Mouse (Mus musculus): ENCODE results near the gene Zbtb40. TPM values are rescaled to one million over a fixed set of nuclear protein-coding genes. Genes with fewer than 3 reads are reported as not detected.

Zbtb40 gene
- polyA plus RNA-seq, 1 experiment from 2014 or later: 6.6 TPM

GRCm38 (mm10) chr4:136967511-136967910 lies 81.1 kb downstream of the Zbtb40 start:
- WGBS: 34% methylated on average over 9 of the region's 9 CpGs
- ATAC-seq (ENCODE audit: low FRiP score): no peak
- H3K36me3 ChIP-seq (replicated peaks): no peaks in the 10 kb centered on the region
- H3K4me3 ChIP-seq (replicated peaks): no peak overlapping the region
- H3K9me3 ChIP-seq: no peaks in the 10 kb centered on the region
- H3K27me3 ChIP-seq: peaks cover 66% of the 10 kb centered on the region
- 0 out of 2 replicates have a peak overlapping the region, but pooled peaks have one; percentile 2 for H3K27ac ChIP-seq
- H3K4me1 ChIP-seq: peaks cover 81% of the 10 kb centered on the region
- H3K9ac ChIP-seq: no peak overlapping the region
- no peak overlapping the region for H3K4me2 ChIP-seq

DNA sequence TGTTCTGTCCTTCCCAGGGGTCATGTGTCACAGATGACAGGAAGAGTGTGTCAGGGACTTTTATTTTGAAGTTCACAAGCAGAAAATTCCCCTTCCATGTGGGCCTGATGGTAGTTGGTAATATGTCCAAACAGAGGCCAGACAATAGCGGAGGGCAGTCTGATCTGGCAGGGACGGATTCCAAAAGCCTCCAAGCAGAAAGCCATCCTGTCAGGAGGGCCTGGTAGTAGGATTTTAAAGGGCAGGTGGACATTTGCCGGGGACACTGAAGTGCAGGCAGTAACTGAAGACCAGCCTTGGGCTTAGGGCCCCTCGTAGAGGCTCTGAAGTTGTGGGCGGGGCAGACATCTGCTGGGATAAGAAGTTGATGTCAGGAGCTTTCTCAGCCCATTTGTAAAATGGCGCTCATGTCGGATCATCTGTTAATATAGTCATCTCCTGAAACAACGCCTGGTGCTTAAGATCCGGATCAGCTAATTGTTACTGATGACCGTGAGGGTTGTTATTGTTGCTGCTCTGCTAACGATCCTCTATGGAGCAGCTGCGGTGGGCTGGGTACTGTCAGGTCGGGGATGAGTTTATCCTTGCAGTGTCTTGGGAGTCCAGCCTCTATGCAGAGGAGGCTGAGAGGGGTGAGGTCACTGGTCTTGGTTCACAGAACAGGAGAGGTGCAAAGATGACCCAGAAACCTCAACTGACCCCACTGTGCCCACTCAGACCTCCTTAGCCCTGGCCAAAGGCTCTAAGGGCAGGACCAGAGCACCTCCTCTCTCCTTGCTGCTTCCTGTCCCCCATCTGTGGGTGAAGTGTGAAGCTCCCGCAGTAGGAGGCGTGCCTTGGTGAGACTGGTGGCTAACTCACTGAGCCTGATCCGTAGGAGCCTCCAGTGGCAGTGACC lies 81.9 kb downstream of the Zbtb40 start:
- Histone ChIP-seq H3K27ac (0 out of 2 replicates have a peak overlapping the region, but pooled peaks have one; percentile 2), H3K9me3 (no peaks in the 10 kb centered on the region), H3K27me3 (peaks cover 64% of the 10 kb centered on the region), H3K4me2 (no peak overlapping the region), H3K4me1 (peaks cover 88% of the 10 kb centered on the region), H3K36me3 (replicated peaks) (no peaks in the 10 kb centered on the region), H3K4me3 (replicated peaks) (no peak overlapping the region), H3K9ac (no peak overlapping the region)
- no peak for ATAC-seq (ENCODE audit: low FRiP score)
- WGBS: 33% methylated on average over 16 of the region's 16 CpGs

- peaks cover 79% of the 10 kb centered on the region for H3K4me1 ChIP-seq
- 15% methylated on average over 15 of the region's 15 CpGs for WGBS
- no peak overlapping the region for H3K4me3 ChIP-seq (replicated peaks)
- no peak for ATAC-seq (ENCODE audit: low FRiP score)
- peaks cover 59% of the 10 kb centered on the region for H3K27me3 ChIP-seq
- no peaks in the 10 kb centered on the region for H3K9me3 ChIP-seq
- H3K9ac ChIP-seq: no peak overlapping the region
- H3K4me2 ChIP-seq: no peak overlapping the region
- H3K27ac ChIP-seq: no peak overlapping the region
- no peaks in the 10 kb centered on the region for H3K36me3 ChIP-seq (replicated peaks)
Observed at GRCm38 (mm10) chr4:136964990-136965421, 83.6 kb downstream of the Zbtb40 start.

- Histone ChIP-seq H3K27ac (no peak overlapping the region), H3K9ac (no peak overlapping the region), H3K4me2 (no peak overlapping the region), H3K36me3 (replicated peaks) (no peaks in the 10 kb centered on the region), H3K4me1 (peaks cover 53% of the 10 kb centered on the region), H3K9me3 (no peaks in the 10 kb centered on the region), H3K27me3 (peaks cover 66% of the 10 kb centered on the region), H3K4me3 (replicated peaks) (no peak overlapping the region)
- WGBS: 60% methylated on average over 4 of the region's 4 CpGs
- ATAC-seq (ENCODE audit: low FRiP score): no peak
Observed at GRCm38 (mm10) chr4:136962447-136962846, 86.2 kb downstream of the Zbtb40 start.

DNA sequence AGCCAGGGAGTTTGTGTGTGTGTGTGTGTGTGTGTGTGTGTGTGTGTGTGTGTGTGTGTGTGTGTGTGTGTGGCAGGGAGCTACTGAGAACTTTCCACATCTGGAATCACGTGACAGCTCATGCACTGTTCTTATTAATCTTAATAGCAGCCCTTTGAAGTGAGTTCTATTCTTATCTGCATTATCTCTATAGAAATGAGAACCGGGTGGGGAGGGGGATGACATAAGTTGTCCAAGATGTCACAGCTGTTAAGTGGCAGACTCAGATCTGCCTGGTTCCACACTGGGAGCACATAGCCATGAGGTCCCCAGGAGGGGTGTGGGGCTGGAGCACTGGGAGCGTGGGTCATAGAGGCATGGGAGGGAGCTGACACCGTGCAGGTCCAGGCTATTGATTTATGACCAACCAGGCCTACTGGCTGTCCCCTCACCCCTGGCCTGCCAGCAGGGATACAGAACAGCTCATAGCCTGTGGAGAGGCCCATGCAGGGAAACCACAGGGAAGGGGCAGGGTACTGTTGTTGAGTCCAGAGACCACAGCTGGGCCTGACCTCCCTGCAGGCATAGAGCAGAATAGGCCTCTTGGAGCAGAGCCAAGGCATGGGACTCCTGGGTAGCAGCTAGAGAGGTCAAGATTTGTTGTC lies 86.8 kb downstream of the Zbtb40 start:
- peaks cover 52% of the 10 kb centered on the region for H3K4me1 ChIP-seq
- ATAC-seq (ENCODE audit: low FRiP score): no peak
- no peak overlapping the region for H3K4me2 ChIP-seq
- H3K27ac ChIP-seq: no peak overlapping the region
- no peaks in the 10 kb centered on the region for H3K9me3 ChIP-seq
- H3K27me3 ChIP-seq: peaks cover 67% of the 10 kb centered on the region
- 62% methylated on average over 4 of the region's 4 CpGs for WGBS
- no peak overlapping the region for H3K9ac ChIP-seq
- H3K4me3 ChIP-seq (replicated peaks): no peak overlapping the region
- no peaks in the 10 kb centered on the region for H3K36me3 ChIP-seq (replicated peaks)

DNA sequence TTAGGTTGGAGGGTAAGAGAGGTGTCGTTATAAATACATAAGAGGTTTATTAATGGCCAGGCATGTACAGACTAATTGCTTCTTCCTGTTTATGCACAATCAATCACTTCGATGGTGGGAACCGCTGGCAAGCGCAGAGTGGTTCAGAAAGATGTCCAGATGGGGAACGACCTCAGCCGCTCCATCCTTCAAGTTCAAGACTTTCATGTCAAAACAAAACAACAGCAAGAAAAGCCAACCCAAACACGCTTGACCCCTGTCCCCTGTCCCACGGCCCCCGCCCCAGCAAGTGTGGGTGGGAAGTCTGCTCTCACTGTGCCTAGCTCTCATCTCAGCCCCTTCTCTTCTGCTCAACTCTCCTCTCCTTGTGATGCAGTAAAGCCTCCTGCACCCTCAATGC lies 88.0 kb downstream of the Zbtb40 start:
- no peak overlapping the region for H3K27ac ChIP-seq
- H3K36me3 ChIP-seq (replicated peaks): no peaks in the 10 kb centered on the region
- 73% methylated on average over 9 of the region's 9 CpGs for WGBS
- H3K4me2 ChIP-seq: no peak overlapping the region
- H3K9me3 ChIP-seq: no peaks in the 10 kb centered on the region
- peaks cover 50% of the 10 kb centered on the region for H3K4me1 ChIP-seq
- H3K9ac ChIP-seq: no peak overlapping the region
- ATAC-seq (ENCODE audit: low FRiP score): no peak
- peaks cover 67% of the 10 kb centered on the region for H3K27me3 ChIP-seq
- H3K4me3 ChIP-seq (replicated peaks): no peak overlapping the region

GRCm38 (mm10) chr4:136960068-136960467 lies 88.5 kb downstream of the Zbtb40 start:
- Histone ChIP-seq H3K36me3 (replicated peaks) (no peaks in the 10 kb centered on the region), H3K4me1 (peaks cover 45% of the 10 kb centered on the region), H3K9me3 (no peaks in the 10 kb centered on the region), H3K4me2 (no peak overlapping the region), H3K9ac (no peak overlapping the region), H3K27ac (no peak overlapping the region), H3K27me3 (peaks cover 67% of the 10 kb centered on the region), H3K4me3 (replicated peaks) (no peak overlapping the region)
- WGBS: 59% methylated on average over 3 of the region's 3 CpGs
- no peak for ATAC-seq (ENCODE audit: low FRiP score)

DNA sequence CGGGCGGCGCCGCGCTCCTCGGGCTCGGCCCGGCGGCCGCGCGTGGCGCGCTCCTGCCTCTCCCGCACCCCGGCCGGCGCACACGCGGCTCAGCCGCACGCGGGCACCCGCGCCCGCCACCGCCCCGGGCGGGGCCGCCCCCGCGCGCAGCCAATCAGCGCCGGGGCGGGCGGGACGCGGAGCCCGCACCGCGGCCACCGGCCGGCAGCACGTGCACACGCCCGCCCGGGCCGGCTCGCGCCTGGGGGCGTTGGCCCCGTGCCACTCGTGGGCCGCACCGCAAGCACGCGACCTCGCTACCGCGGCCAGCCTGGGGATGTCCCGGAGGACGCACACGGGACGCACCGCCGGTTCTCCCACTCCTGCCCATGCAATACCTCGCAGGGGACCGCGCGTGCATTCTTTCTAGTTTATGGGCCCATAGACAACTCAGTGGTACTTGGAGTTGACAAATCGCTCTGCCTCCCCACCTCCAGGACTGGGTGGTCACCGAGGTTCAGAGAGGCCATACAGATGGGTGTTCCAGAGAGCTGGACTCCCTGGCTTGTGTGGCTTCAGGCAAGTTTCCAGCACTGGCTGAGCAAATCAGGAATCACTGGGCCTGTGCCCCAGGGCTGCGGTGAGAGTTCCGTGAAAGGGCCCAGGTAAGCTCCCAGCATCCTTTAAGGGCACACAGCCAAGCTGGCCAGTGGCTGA lies 91.7 kb downstream of the Zbtb40 start, which contains the start of gene Epha8:
Epha8 (minus strand) TSS at position 66 of the 696 bp plus-strand sequence.
- Histone ChIP-seq H3K9me3 (no peaks in the 10 kb centered on the region), H3K27me3 (peaks cover 78% of the 10 kb centered on the region), H3K4me2 (peak within 1 kb of the TSS; percentile 89), H3K27ac (no peak within 1 kb of the TSS), H3K36me3 (replicated peaks) (no peaks in the 10 kb centered on the region), H3K4me3 (replicated peaks) (peak within 1 kb of the TSS; percentile 47), H3K9ac (peak within 1 kb of the TSS; percentile 58), H3K4me1 (peaks cover 22% of the 10 kb centered on the region)
- 6% methylated on average over 21 of the region's 75 CpGs for WGBS
- ATAC-seq (ENCODE audit: low FRiP score): peak; percentile 36; the same call in 1 of the 2 replicates

GRCm38 (mm10) chr4:136954562-136954961 lies 94.0 kb downstream of the Zbtb40 start:
- Histone ChIP-seq H3K4me2 (no peak overlapping the region), H3K9me3 (no peaks in the 10 kb centered on the region), H3K36me3 (replicated peaks) (no peaks in the 10 kb centered on the region), H3K4me3 (replicated peaks) (no peak overlapping the region), H3K27me3 (peaks cover 82% of the 10 kb centered on the region), H3K9ac (no peak overlapping the region), H3K27ac (no peak overlapping the region), H3K4me1 (peaks cover 26% of the 10 kb centered on the region)
- WGBS: 74% methylated on average over 6 of the region's 6 CpGs
- ATAC-seq (ENCODE audit: low FRiP score): no peak

DNA sequence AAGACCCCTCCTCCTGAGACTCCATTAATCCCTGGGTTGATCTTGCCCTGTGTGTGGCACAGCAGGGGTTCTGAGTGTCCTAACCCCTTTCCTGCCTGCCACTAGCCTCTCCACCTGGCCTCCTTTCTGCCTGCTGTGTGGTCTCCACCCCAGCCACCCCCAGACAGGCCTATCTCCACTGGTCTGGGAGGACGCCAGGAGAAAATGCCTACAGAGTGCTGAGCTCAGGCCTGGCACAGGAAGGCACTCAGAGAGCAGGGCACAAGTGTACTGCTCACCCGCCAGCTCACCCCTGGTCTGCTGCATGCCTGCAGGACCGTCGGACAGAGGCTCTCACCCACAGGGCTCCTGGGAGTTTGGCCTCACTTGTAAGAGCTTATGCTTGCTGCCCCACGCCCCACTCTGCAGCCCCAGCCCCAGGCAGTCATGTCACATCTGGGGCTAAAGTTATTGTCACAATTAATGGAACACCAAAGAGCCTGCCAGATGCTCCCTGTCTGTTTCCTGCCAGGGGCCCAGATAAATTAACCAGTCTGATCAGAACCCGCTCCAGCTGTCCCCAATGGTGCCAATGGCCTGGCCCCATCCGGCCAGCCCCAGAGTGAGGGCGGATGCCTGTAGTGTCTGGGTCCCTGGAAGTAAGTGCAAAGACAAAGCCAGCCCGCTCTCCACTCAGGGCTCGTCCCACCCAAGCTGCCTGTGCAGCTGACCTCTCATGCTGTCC lies 99.2 kb downstream of the Zbtb40 start:
- no peak for ATAC-seq (ENCODE audit: low FRiP score)
- 44% methylated on average over 10 of the region's 10 CpGs for WGBS
- peaks cover 53% of the 10 kb centered on the region for H3K27me3 ChIP-seq
- H3K4me3 ChIP-seq (replicated peaks): no peak overlapping the region
- no peak overlapping the region for H3K4me2 ChIP-seq
- H3K9ac ChIP-seq: no peak overlapping the region
- H3K27ac ChIP-seq: no peak overlapping the region
- H3K4me1 ChIP-seq: peaks cover 30% of the 10 kb centered on the region
- no peaks in the 10 kb centered on the region for H3K9me3 ChIP-seq
- H3K36me3 ChIP-seq (replicated peaks): no peaks in the 10 kb centered on the region

GRCm38 (mm10) chr4:136945397-136945796 lies 103.2 kb downstream of the Zbtb40 start:
- H3K36me3 ChIP-seq (replicated peaks): no peaks in the 10 kb centered on the region
- H3K27ac ChIP-seq: no peak overlapping the region
- no peak for ATAC-seq (ENCODE audit: low FRiP score)
- WGBS: 74% methylated on average over 17 of the region's 17 CpGs
- H3K4me1 ChIP-seq: peaks cover 40% of the 10 kb centered on the region
- H3K9ac ChIP-seq: no peak overlapping the region
- H3K9me3 ChIP-seq: no peaks in the 10 kb centered on the region
- no peak overlapping the region for H3K4me2 ChIP-seq
- peaks cover 49% of the 10 kb centered on the region for H3K27me3 ChIP-seq
- H3K4me3 ChIP-seq (replicated peaks): no peak overlapping the region

Data from forebrain, embryonic 12.5 days (tissue).